Mouse (Mus musculus) E14TG2a.4 (cell line): Measurements from ENCODE around the gene Oard1.

ENCODE experiments used
- CTCF ChIP-seq: conservative IDR thresholded peaks from 2 replicates; pipeline ENCODE4 v1.5.1; 2014; ENCODE audit warnings: low read length
- NANOG ChIP-seq: IDR thresholded peaks from 2 replicates; pipeline ENCODE4 v1.6.1; 2014; ENCODE audit warnings: borderline replicate concordance, low read length, mixed read lengths
- POU5F1 ChIP-seq: IDR thresholded peaks from 2 replicates; pipeline ENCODE4 v1.6.1; 2014; ENCODE audit warnings: low read length, borderline replicate concordance

DNA sequence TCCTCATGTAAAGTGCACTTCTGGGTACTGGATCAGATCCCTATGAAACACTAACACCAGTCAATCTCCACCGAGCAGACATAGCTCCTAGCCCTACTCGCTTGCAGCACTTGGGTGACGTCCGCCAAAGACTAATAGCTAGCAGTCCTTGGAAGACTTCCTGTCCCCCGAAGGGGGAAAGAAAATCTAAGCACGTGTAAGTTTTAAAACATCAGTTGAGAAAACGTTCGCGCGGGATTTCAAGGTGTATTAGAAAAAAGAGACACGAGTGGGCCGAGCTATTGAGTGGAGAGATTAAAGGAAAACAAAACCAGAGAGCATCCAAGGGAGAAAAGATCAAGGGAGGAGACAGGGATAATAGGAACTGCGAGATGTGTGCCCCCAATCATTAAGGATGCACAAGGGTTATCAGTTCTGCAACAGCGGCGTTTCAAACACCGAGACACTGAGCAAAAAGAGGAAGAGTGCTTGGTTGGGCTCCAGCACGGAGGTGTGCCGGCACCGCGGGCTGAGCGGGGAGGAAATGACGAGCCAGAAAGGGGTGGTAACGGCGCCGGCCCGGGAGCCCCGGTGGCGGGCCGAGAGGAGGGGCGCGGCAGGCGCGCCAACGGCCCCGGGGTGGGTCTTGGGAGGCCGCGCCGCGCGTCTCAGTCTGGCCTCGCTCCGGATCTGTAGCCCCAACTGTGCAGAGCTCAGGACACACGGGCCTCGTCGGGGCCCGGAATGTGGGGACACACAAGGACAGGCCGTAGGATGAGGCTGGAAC lies 1.1 kb upstream of the Oard1 start:
- TF ChIP-seq CTCF (no peak), POU5F1 (no peak), NANOG (no peak)
